Mouse (Mus musculus): ENCODE measurements around the gene Rab30. TPM values are rescaled to one million over a fixed set of nuclear protein-coding genes. Genes with fewer than 3 reads are reported as not detected.

Rab30 gene
- total RNA-seq, 2 experiments from 2014 or later = 40.7 to 43.0 TPM

GRCm38 (mm10) chr7:92884998-92885660 is 143.7 kb downstream of the Rab30 start:
- intact Hi-C loops (cut with DNase I) = no loop called here
- no peak for DNase-seq (ENCODE audit: low spot score in 2 of 2)

GRCm38 (mm10) chr7:92886801-92887200 is 145.4 kb downstream of the Rab30 start:
- intact Hi-C loops (cut with DNase I) = no loop called here
- no peak for DNase-seq (ENCODE audit: low spot score in 2 of 2)

GRCm38 (mm10) chr7:92887230-92887629 is 145.8 kb downstream of the Rab30 start:
- intact Hi-C loops (cut with DNase I) = no loop called here
- no peak for DNase-seq (ENCODE audit: low spot score in 2 of 2)

GRCm38 (mm10) chr7:92890211-92890610 is 148.8 kb downstream of the Rab30 start:
- DNase-seq (ENCODE audit: low spot score in 2 of 2) = no peak
- intact Hi-C loops (cut with DNase I) = no loop called here

GRCm38 (mm10) chr7:92890618-92891230 is 149.3 kb downstream of the Rab30 start:
- intact Hi-C loops (cut with DNase I) = no loop called here
- DNase-seq (ENCODE audit: low spot score in 2 of 2) = no peak

- intact Hi-C loops (cut with DNase I) = no loop called here
- DNase-seq (ENCODE audit: low spot score in 2 of 2) = no peak
Observed at GRCm38 (mm10) chr7:92893478-92893877, 152.1 kb downstream of the Rab30 start.

Other genes with a start within 250 kb of the Rab30 start
- 10 to 100 TPM; 14.9 to 15.4 TPM for gene Ccdc90b, start 180.5 kb upstream of the Rab30 start, total RNA-seq (2021)
- gene Ankrd42, start 104.5 kb upstream of the Rab30 start, total RNA-seq (2021) = 10 to 100 TPM; 20.6 to 24.3 TPM
- gene Pcf11, start 71.7 kb upstream of the Rab30 start, total RNA-seq (2021) = 10 to 100 TPM; 50.9 to 62.2 TPM
- under 1 TPM; 0.32 to 0.41 TPM for gene Ddias, start 132.6 kb downstream of the Rab30 start, total RNA-seq (2021)
- 10 to 100 TPM; 10.4 to 12.7 TPM for gene Prcp, start 132.9 kb downstream of the Rab30 start, total RNA-seq (2021)